Mouse (Mus musculus) hindbrain, embryonic 16.5 days (tissue): ENCODE measurements at regions not wholly inside any gene's neighbourhood (a gene's known extent, or its start where the extent isn't known, plus 50 kb on each side); places are given as distances from the start of the nearest gene placed in this dataset.
A peak's percentile ranks its signal among the peaks of the same experiment; 100 is the strongest.

Source experiments
- ATAC-seq: fragments of 200-750 bp; cut with Nextera tagmentation; 2 replicates; pipeline ENCODE4 v1.8.0; 2017; ENCODE audit warnings: moderate TSS enrichment, moderate library complexity
- H3K27ac ChIP-seq: fragments of 300-500 bp; sonication (generic); 2 replicates; pipeline ENCODE4 v1.5.1; 2014; ENCODE audit warnings: low read depth, mild to moderate bottlenecking, control low read depth, low read length, moderate library complexity
- H3K27me3 ChIP-seq: fragments of 300-500 bp; sonication (generic); replicated peaks from 2 replicates; pipeline ENCODE4 v1.6.1; 2014; ENCODE audit warnings: low read length; ENCODE audit not compliant: control insufficient read depth, insufficient read depth
- H3K36me3 ChIP-seq: fragments of 300-500 bp; sonication (generic); 2 replicates; pipeline ENCODE4 v1.6.1; 2014; ENCODE audit warnings: mild to moderate bottlenecking, low read length, moderate library complexity, mixed read lengths; ENCODE audit not compliant: control insufficient read depth, insufficient read depth
- H3K4me1 ChIP-seq: fragments of 300-500 bp; sonication (generic); 2 replicates; pipeline ENCODE4 v1.6.1; 2014; ENCODE audit warnings: low read depth, low read length; ENCODE audit not compliant: control insufficient read depth, insufficient read depth
- H3K4me2 ChIP-seq: fragments of 300-500 bp; sonication (generic); 2 replicates; pipeline ENCODE4 v1.6.1; 2014; ENCODE audit warnings: mild to moderate bottlenecking, low read length, control low read depth, moderate library complexity
- H3K4me3 ChIP-seq: fragments of 300-500 bp; sonication (generic); 2 replicates; pipeline ENCODE4 v1.5.1; 2014; ENCODE audit warnings: mild to moderate bottlenecking, low read length, control low read depth, moderate library complexity
- H3K9ac ChIP-seq: fragments of 300-500 bp; sonication (generic); 2 replicates; pipeline ENCODE4 v1.6.1; 2014; ENCODE audit warnings: low read depth, mild to moderate bottlenecking, control low read depth, low read length, moderate library complexity
- H3K9me3 ChIP-seq: fragments of 300-500 bp; sonication (generic); 2 replicates; pipeline ENCODE4 v1.6.1; 2014; ENCODE audit warnings: mild to moderate bottlenecking, low read length, moderate library complexity; ENCODE audit not compliant: control insufficient read depth
- WGBS: fragments of 180-500 bp; shearing (Covaris S2); extraction: QIAGEN DNeasy Blood & Tissue Kit; methylation state at CpG from one replicate; pipeline ENCODE4 v1.1.7; 2014; 5-methylcytosine and 5-hydroxymethylcytosine counted together

- no peak overlapping the region for H3K4me2 ChIP-seq
Measured at GRCm38 (mm10) chr16:93429324-93429781, 174.5 kb downstream of the Setd4 start.

GRCm38 (mm10) chr16:93427264-93427663, 176.6 kb downstream of the Setd4 start:
- no peaks in the 10 kb centered on the region for H3K9me3 ChIP-seq
- 84% methylated on average over 4 of the region's 4 CpGs for WGBS
- no peak for ATAC-seq
- H3K4me2 ChIP-seq: no peak overlapping the region
- H3K9ac ChIP-seq: no peak overlapping the region
- H3K4me1 ChIP-seq: peaks cover 3% of the 10 kb centered on the region
- H3K4me3 ChIP-seq: no peak overlapping the region
- H3K27me3 ChIP-seq: no peaks in the 10 kb centered on the region
- H3K36me3 ChIP-seq: no peaks in the 10 kb centered on the region
- H3K27ac ChIP-seq: no peak overlapping the region

More at GRCm38 (mm10) chr16:93429324-93429781, 174.5 kb downstream of the Setd4 start:
- WGBS: 81% methylated on average over 8 of the region's 8 CpGs
- H3K9me3 ChIP-seq: no peaks in the 10 kb centered on the region
- no peak overlapping the region for H3K27ac ChIP-seq
- H3K36me3 ChIP-seq: no peaks in the 10 kb centered on the region
- no peaks in the 10 kb centered on the region for H3K27me3 ChIP-seq
- H3K4me1 ChIP-seq: no peaks in the 10 kb centered on the region
- no peak overlapping the region for H3K9ac ChIP-seq
- ATAC-seq: no peak
- no peak overlapping the region for H3K4me3 ChIP-seq

GRCm38 (mm10) chr16:93425731-93426130, 178.1 kb downstream of the Setd4 start:
- Histone ChIP-seq H3K9ac (no peak overlapping the region), H3K9me3 (no peaks in the 10 kb centered on the region), H3K4me2 (no peak overlapping the region), H3K36me3 (no peaks in the 10 kb centered on the region), H3K27ac (no peak overlapping the region), H3K4me3 (no peak overlapping the region), H3K27me3 (no peaks in the 10 kb centered on the region), H3K4me1 (peaks cover 3% of the 10 kb centered on the region)
- ATAC-seq: no peak
- WGBS: 87% methylated on average over 6 of the region's 6 CpGs

GRCm38 (mm10) chr16:93423174-93423573, 180.7 kb downstream of the Setd4 start:
- WGBS: 13% methylated on average over 13 of the region's 13 CpGs

GRCm38 (mm10) chr16:93422221-93422620, 181.6 kb downstream of the Setd4 start:
- no peak overlapping the region for H3K4me3 ChIP-seq
- WGBS: 69% methylated on average over 13 of the region's 13 CpGs
- peaks cover 3% of the 10 kb centered on the region for H3K4me1 ChIP-seq
- no peak overlapping the region for H3K4me2 ChIP-seq
- no peaks in the 10 kb centered on the region for H3K9me3 ChIP-seq
- no peaks in the 10 kb centered on the region for H3K27me3 ChIP-seq
- ATAC-seq: no peak
- no peak overlapping the region for H3K27ac ChIP-seq
- H3K36me3 ChIP-seq: no peaks in the 10 kb centered on the region
- H3K9ac ChIP-seq: no peak overlapping the region

More at GRCm38 (mm10) chr16:93423174-93423573, 180.7 kb downstream of the Setd4 start:
- H3K4me3 ChIP-seq: no peak overlapping the region
- no peaks in the 10 kb centered on the region for H3K36me3 ChIP-seq
- H3K4me2 ChIP-seq: peak overlapping the region; percentile 24
- H3K9ac ChIP-seq: no peak overlapping the region
- no peak for ATAC-seq
- no peaks in the 10 kb centered on the region for H3K27me3 ChIP-seq
- H3K4me1 ChIP-seq: peaks cover 3% of the 10 kb centered on the region
- H3K9me3 ChIP-seq: no peaks in the 10 kb centered on the region
- H3K27ac ChIP-seq: no peak overlapping the region

- H3K9me3 ChIP-seq: no peaks in the 10 kb centered on the region
- H3K4me2 ChIP-seq: no peak overlapping the region
- H3K4me3 ChIP-seq: no peak overlapping the region
- no peak overlapping the region for H3K27ac ChIP-seq
- H3K27me3 ChIP-seq: no peaks in the 10 kb centered on the region
- 80% methylated on average over 8 of the region's 8 CpGs for WGBS
- no peaks in the 10 kb centered on the region for H3K36me3 ChIP-seq
- peaks cover 3% of the 10 kb centered on the region for H3K4me1 ChIP-seq
- no peak overlapping the region for H3K9ac ChIP-seq
- no peak for ATAC-seq
Measured at GRCm38 (mm10) chr16:93418246-93418645, 185.6 kb downstream of the Setd4 start.

GRCm38 (mm10) chr16:93417831-93418230, 186.0 kb downstream of the Setd4 start:
- Histone ChIP-seq H3K4me3 (no peak overlapping the region), H3K4me2 (no peak overlapping the region), H3K27ac (no peak overlapping the region), H3K9ac (no peak overlapping the region), H3K4me1 (no peaks in the 10 kb centered on the region; the same call in none of the 2 replicates), H3K9me3 (no peaks in the 10 kb centered on the region), H3K36me3 (no peaks in the 10 kb centered on the region), H3K27me3 (no peaks in the 10 kb centered on the region)
- no peak for ATAC-seq
- 88% methylated on average over 8 of the region's 8 CpGs for WGBS

- Histone ChIP-seq H3K4me3 (no peak overlapping the region), H3K9me3 (no peaks in the 10 kb centered on the region), H3K27ac (no peak overlapping the region), H3K36me3 (no peaks in the 10 kb centered on the region), H3K4me2 (no peak overlapping the region), H3K4me1 (no peaks in the 10 kb centered on the region), H3K27me3 (no peaks in the 10 kb centered on the region), H3K9ac (no peak overlapping the region)
- ATAC-seq: no peak
- 61% methylated on average over 16 of the region's 16 CpGs for WGBS
Measured at GRCm38 (mm10) chr16:93392024-93392675, 211.7 kb downstream of the Setd4 start.

GRCm38 (mm10) chr16:93387578-93388116, 216.2 kb downstream of the Setd4 start:
- WGBS: 81% methylated on average over 11 of the region's 11 CpGs
- H3K4me2 ChIP-seq: no peak overlapping the region
- H3K9ac ChIP-seq: no peak overlapping the region
- H3K27ac ChIP-seq: no peak overlapping the region
- H3K4me1 ChIP-seq: no peaks in the 10 kb centered on the region
- H3K4me3 ChIP-seq: no peak overlapping the region
- H3K36me3 ChIP-seq: no peaks in the 10 kb centered on the region
- ATAC-seq: no peak
- H3K27me3 ChIP-seq: no peaks in the 10 kb centered on the region
- H3K9me3 ChIP-seq: no peaks in the 10 kb centered on the region
